Mouse (Mus musculus) left cerebral cortex, adult 11 months (tissue): ENCODE measurements around the gene Prelid1.
A peak's percentile ranks its signal among the peaks of the same experiment; 100 is the strongest.

Experiments
- DNase-seq: peaks from one replicate; pipeline ENCODE4 v3.0.0; 2022; ENCODE audit warnings: low spot score

The Prelid1 gene

DNA sequence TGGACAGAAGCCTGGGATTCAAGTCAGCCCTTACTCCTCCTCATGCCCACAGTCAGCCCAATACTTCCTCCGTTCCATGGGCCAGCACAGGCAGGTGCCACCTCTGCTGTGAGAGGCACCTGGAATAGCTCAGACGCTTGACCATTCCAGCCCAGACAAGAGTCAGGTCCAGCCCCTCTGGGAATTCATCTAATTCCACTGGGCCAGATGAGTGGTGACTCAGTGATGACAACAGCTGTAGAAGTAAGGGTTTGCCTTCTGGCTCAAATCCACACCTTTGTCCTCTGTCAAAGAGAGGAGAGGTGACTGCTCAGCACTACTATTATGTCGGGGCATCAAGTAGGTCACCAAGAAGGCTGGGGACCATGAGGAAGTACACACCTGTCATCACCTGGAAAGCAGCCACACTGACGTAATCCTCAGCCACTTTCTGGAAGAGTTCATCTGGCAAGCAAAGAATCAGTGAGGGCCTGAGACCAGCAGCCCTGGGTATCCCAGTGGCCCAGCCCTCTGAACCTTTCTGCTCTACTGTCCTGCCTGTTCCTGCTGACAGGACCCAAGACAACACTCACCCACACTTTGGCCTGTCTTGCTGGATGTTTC is at the start of gene Prelid1:
Gene Prelid1, plus strand, starts transcription at position 570 of the 603 bp plus-strand sequence.
- DNase-seq: no peak

DNA sequence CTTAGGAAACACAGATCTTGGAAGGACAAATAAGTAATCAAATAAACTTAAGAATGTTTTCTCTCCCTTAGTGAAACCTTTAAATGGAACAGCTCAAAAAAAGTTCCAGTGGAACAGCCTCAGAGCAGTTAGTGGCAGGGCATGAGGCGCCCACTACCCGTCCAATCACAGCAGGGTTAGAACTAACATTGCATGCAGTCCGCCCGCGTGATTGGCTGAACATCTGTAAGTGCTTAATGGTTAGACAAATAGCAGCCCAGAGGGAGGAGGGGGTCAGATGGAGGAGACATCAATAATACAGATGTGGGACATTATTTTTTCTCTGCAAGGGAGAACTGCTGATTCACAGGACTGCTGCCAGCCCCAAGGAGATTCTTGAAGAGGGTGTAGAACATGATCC is 43.1 kb upstream of the Prelid1 start:
- DNase-seq: no peak

DNA sequence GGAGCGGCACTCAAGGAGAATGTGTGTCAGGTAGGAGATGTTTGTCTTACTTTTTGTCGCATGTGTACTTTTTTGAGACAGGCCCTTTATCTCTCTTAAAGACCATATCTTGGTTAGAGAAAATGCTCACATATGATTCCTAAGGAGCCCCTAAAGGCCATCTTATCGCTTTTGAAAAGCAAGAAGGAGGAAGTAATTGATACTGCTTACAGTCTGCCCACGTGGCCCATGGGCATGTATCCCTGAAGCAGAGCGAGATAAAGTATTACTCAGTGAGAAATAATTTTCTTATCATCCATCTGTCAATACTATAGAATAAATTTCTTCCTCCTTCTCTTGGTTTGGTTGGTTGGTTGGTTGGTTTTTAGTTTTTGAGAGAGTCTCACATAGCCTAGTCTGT is 42.7 kb upstream of the Prelid1 start:
- no peak for DNase-seq

DNA sequence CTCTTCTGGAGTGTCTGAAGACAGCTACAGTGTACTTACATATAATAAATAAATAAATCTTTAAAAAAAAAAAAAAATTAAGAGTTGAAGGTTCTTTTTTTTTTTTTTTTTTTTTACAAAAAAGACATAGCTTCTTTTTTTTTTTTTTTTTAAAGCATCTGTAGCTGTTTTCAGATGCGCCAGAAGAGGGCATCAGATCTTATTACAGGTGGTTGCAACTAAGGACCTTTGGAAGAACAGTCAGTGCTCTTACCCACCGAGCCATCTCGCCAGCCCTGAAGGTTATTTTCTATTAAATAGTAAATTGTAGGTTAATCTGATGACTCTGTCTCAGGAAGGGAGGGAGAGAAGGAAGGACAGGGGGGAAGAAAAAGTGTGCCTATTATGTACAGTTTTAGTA is 31.4 kb upstream of the Prelid1 start:
- no peak for DNase-seq

DNA sequence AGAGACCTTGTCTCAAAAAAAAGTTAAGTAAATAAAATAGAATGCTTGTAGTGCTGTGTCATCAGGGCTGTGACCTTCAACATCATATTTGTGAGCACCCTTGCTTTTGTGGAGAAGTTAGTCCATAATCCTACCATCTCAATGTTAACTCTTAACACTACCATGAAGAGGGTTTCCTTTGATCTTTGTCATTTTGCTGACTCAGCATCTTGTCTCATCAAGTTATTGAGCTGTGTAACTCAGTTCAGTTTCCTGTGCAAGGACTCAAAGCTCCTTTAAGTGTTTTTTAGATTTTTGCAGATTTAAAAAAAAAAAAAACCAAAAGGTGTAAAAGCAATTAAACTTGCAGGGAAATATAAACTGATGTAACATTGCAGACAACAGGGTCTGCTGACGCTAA is 23.5 kb upstream of the Prelid1 start:
- no peak for DNase-seq

DNA sequence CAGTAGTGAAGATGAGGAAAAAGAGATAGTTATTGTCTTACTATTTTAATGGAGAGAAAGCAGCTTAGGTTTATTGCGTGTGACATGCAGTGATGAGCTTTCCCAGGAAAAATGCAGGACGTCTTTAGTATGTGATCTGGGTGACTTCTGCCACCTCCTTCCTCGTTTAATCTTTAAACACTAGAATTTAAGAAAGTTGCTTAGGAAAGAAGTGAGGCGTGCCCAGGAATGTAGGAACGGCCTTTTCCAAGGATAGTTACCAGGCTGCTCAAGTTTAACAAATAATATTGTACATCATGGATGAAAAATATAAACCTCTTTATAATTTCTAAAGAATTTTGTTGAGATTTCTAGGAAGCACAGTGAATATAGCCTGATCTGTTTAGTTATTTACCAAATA is 19.4 kb upstream of the Prelid1 start:
- DNase-seq: no peak

DNA sequence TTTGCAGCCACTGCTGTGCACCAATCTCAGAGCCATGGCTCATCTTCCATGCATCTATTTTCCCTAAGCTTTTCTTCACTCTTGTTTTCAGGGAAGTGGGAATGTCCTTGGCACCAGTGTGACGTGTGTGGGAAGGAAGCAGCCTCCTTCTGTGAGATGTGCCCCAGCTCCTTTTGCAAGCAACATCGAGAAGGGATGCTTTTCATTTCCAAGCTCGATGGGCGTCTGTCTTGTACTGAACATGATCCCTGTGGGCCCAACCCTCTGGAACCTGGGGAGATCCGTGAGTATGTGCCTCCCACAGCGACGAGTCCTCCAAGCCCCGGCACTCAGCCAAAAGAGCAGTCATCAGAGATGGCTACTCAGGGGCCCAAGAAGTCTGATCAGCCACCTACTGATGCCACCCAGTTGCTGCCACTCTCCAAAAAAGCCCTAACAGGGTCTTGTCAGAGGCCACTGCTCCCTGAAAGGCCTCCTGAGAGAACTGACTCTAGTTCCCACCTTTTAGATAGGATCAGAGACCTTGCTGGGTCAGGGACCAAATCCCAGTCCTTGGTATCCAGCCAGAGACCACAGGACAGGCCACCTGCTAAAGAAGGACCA is 8.2 kb upstream of the Prelid1 start:
- no peak for DNase-seq

DNA sequence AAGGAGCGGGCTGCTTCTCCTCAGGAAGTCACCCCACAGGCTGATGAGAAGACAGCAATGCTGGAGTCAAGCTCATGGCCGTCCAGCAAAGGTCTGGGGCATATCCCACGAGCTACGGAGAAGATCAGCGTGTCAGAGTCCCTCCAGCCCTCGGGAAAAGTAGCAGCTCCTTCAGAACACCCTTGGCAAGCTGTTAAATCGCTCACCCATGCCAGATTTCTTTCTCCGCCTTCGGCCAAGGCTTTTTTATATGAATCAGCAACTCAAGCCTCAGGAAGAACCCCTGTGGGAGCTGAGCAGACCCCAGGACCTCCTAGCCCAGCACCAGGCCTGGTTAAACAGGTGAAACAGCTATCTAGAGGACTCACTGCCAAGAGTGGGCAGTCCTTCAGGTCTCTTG is 7.2 kb upstream of the Prelid1 start:
- DNase-seq: no peak

DNA sequence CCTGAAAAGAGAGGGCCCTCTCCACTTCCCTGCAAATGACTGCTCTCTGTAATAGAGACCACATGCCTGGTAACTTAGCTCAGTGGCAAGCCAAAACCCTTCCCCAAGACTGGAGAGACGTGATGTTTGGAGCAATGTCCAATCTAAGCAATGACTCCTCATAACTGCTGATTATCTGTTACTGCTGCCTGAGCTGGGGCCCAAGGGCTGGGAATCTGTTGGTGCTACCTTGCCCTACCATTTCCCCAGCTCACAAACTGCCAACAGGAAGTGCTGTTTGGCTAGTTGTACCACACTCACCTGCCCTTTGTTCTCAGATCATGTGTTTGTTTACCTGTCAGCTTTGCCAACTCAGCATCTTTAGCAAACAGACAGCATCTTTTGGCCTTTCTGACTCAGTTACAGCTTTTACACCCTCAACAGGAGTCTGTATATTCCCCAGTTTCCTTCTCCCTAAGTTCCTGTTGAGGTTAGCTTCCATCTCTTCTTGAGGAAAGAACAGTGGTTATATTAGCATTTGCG is 5.3 kb upstream of the Prelid1 start:
- no peak for DNase-seq

DNA sequence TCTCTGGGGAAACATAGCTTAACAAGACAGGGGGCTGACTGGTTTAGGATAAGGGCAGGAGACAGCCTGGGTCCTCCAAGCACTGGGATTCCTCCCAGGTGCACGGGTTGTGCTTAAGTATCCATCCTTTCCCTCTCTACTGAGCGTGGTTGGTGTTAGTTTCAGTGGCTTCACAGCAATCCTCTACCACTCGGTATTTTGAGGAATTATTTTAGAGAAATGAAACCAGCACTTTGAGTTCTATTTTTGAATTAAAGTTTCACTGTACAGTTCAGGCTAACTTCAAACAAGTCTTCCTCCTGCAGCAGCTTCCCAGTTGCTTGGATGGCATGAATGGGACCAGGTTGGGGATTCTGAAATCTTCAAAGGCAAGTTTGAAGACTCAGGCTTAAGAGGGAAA is 1.9 kb upstream of the Prelid1 start:
- no peak for DNase-seq

DNA sequence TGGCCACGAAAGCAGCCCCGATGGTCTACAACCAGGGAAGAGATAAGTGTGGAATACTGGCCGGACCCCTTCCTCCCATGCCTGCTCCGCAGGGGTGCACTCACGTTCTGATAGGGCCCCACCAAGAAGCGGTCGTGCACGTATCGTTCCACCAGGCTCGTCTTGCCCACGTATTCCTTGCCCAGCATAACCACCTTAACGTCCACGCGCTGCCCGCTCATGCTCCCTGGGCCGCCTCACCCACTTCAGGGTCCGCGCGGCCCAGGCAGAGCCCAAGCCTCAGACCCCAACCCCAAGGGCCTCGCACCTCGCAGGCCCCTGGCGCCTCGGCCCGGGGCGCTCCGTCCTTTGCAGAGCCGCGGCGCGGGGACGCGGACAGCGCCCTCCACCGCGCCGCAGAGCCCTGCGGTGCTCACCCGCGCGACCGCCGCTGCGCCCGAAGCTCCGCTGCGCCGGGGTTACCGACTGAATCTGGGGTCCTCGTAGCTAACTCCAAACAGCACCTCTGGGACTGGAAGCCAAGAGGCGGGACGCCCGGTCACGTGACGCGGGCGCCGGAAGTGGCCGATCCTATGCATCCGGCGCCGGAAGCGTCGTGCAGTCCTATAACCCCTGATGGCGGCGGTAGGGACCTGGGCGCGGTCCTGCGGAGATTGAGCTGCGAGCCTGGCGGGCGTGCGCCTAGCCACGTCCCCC is 1.3 kb downstream of the Prelid1 start, which contains the start of gene Rab24:
Gene Rab24, minus strand, starts transcription at position 513 of the 696 bp plus-strand sequence.
- peak; percentile 77 for DNase-seq

DNA sequence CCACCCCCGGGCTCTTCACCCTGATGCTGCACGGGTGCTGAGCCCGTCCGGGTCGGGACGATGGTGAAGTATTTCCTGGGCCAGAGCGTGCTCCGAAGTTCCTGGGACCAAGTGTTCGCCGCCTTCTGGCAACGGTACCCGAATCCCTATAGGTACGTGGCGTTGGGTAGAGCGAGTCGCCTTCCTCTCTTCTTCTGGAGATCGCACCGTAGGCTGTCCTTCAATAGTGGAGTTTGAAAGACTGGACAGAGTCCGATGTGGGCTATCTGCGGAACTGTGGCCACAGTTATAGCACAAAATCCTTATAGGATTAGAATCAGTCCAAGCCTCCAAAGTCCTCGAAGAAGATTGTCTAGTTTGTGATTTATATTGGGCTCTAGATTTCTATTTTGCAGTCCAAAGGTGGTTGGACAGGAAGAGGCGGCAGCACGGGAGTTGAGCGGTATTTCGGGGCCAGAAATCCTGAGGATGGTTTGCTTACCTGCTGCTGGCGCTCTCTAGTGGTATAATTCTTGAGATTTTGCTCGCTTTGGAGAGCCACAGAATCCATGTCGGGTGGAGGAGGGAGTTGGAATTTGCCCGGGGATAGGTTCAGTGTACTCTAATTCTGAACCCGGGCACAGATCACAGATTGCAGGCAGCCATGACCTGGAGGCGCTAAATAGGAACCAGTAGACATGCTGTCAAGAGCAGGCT is 2.0 kb downstream of the Prelid1 start:
- DNase-seq: no peak

DNA sequence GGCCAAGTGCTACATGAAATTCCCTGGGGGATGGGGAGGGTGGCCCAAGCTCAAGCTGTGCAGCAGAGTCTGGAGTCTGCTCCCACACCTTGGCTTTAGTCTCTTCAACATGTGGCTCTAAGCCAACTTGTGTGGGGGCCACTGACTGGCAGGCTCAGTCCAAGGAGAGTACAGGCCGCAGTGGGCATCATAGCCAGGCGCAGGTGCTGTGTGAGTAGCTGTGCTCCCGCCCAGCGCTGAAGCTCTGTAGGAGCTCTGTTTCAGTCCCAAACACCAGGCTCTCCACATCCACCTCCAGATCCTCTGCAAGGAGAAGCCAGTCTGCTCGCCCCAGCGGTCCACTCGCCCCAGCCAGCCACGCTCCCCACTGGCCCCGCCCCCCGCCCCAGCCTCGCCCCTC is 5.3 kb downstream of the Prelid1 start:
- DNase-seq: no peak

DNA sequence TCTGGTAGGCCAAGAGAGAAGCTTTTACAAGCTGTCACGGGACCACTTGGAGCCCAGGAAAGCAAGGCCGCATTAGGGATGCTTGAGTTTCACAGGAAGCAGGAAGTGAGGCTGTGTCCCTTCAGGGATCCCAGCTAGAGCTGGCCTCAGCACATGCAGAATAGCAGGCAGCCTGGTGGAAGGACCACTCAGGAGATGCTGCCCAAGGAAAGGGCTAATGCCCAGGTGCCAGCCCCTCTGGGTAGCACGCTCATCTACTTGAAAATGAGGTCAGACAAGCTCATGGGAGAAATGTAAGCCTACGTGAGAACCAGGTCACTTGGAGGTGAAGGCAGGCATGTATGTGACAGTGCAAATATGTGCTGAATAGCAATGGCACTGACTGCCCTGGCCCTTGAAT is 6.9 kb downstream of the Prelid1 start:
- no peak for DNase-seq

DNA sequence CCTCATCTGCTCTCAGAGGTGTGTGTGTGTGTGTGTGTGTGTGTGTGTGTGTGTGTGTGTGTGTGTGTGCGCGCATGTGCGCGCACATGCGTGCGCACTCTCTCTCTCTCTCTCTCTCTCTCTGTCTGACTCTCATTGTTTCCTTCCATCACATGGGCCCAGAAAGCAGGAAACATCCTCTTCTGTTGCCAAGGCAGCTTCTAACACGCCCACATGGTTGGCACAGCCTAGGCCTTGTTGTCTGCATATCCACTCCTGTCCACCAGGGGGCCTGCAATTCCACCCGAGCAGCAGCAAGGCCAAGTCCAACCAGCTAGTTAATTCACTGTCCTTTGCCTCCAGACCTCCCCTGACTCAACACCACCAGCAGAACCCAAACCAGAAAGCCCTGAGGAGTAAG is 7.3 kb downstream of the Prelid1 start:
- peak; percentile 93 for DNase-seq

DNA sequence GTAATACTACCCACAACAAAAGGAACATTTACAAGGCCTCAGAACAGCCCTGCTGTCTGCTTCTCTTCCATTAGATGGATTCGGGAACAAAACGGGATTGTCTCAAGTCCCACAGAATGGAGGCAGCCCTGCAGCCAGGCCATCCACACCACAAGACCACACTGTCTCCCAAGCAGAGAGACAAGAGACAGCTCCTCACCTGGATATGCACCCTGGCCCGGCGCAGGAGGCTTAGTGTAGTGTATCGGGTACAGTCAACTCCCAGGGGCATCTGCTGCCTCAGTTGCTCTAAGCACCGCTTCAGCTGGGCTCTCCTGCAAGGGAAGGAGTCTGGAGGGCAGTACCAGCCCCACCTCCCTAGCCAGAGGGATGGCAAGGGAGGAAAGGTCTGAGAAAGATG is 7.9 kb downstream of the Prelid1 start:
- no peak for DNase-seq

DNA sequence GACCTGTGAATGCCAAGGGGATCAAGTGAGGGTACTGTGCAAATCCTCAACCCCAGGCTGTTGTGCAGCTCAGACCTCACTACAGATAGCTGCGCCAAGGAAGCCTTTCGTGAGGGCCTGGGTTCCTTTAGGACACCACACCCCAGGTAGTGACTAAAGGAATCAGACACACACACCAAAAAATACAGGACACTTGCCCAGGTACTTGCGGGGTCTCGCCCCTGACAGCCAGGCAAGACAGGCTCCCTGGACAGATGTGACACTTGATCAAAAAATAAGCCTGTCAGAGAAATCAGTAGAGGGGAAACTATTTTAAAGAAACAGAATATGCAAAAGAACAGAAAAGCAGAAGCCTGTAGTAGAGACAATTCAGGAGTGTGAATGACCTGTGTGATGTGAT is 8.3 kb downstream of the Prelid1 start:
- no peak for DNase-seq

DNA sequence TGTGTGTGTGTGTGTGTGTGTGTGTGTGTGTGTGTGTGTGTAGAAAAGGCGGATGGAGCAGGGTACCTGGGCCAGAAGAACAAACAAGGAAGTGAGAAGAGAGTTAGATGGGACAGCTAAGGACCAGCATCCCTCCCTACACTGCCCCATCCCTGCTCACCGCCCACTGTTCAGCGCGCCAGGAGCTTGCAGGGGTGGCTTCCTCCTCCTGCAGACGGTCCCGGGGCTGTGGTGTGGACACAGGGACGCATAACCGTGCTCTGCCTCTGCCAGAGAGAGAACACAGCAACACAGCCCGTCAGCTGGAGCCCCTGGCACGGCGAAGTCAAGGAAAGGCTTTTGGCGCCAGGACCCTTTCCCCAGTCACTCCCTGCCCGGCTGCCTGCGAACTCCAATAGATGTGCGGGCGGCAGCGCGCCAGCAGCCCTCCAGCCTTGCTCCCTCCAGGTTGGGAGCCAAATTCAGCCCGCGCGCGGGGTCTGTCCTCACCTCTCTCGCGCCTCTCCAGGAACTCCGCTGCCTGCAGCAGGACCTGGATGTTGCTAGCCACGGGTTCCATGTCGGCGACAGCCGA is 8.9 kb downstream of the Prelid1 start:
- no peak for DNase-seq

DNA sequence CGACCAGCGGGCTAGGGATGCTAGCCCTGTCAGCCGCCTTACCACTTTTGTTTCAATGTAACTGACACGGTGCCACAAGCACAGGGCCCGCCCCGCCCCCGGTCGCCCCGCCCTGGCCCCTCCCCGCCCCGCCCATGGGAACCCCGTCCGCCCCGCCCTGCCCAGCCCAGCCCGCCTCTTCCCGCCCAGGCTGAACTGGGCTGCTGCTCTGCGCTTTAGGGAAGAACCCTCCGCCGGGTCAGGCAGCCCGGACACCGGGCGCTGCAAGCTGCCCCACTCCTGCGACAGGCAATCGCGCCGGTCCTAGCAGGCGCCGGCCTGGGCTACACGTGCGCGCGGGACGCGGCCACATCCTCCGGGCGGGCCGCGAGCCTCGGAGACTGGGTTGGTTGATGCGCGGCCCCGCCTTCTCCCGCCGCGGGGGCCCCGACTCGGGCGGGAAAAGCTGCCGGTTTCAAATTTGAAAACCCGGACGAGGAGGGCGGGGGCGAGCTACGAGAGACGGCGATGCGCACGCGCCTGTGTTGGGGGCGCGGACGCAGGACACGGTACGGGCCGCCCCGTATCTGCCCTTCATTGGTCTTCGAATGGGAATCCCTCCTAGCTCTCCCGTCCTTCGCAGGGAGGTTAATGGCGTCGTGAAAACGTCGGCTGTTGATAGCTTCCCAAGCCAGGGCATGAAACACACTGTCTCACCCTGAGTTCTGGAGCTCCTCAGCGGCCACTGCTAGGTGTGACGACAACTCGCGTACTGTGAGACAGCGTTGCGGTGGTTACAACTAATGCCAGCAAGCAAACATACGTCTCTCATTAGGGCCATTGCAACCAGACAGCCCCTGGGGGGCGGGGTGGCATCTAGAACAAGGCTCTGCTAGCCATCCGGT is 9.6 kb downstream of the Prelid1 start, which contains the start of gene Mxd3:
Gene Mxd3, minus strand, starts transcription at position 141 of the 884 bp plus-strand sequence.
- no peak for DNase-seq

DNA sequence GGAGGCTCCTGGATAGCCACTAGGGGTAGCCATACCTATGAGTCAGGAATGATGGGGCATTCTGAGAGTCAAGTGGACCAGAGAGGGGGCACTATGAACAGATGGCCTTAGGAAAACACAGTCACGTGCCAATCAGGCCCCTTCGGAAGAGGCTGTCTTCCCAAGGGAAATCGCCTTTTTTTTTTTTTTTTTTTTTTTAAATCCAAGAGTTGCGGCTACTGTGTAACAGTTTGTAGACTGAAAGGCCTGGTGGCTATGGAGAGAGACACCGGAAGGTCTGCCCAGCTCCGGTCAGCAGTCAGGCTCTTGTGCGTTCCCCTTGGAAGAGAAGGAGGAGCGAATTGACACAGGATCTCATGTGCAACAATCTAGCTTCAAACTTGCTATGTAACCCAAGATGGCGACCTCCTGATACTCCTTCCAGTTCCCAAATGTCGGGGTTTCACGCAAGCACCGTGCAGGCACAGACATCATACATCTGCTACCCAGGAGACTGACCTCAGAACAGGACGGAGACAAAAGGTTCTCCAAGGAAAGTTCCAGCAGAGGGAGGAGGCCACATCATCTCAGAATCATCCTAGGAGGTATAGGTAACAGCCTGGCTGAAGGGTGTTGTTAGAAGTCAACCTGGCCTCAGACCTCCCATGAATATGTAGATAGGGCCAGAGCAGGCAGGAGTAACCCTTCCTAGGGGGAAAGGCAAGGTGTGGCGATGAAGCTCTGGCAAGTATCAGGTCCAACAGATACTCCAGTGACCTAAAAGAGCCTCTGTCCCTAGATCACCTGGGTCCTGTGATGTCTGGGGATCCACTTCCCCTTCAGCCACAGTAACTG is 10.5 kb downstream of the Prelid1 start:
- DNase-seq: no peak
